Mouse (Mus musculus) retina, postnatal 1 day (tissue): ENCODE measurements around the gene Hoxa2.

Experiments used
- DNase-seq: peaks from one replicate; pipeline ENCODE4 v3.0.0-alpha.2; 2012

The Hoxa2 gene

DNA sequence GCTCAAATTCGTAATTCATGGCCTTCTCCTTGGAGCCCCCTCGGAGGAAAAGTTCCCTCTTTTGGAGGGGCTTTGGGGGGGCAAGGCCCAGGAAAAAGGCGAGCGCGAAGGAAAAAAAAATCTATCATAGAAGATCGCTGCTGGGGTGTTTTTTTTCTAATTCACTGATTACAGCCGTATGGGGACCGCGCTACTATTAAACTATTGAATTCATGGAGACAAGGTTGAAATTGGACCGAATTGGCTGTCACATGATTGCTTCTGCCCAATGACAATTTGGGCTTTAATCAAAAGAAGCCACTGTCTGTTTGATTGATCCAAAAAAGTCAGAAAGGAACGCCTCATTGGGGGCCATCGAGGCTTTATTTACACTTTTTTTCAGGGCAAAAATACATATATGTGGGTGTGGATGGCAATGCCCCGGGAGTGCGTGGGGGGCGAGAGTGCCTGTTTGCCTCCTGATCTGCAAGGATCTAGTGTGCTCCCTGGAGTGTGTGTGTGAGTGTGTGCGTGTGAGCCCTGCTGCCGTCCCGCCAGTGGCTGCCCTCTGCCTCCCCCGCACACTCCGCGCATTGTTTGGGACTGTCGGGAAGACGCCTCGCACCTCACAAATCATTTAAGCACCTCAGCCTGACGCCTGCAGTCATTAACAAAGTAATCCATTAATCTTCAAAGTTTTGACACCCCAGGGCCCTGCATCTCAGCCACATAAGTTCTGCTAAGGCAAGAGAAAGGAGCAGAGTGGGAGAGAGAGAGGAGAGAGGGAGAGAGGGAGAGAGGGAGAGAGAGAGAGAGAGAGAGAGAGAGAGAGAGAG is at the start of gene Hoxa2:
Gene Hoxa2 (minus strand): TSS at position 206 of the 815 bp plus-strand sequence.
- no peak for DNase-seq

DNA sequence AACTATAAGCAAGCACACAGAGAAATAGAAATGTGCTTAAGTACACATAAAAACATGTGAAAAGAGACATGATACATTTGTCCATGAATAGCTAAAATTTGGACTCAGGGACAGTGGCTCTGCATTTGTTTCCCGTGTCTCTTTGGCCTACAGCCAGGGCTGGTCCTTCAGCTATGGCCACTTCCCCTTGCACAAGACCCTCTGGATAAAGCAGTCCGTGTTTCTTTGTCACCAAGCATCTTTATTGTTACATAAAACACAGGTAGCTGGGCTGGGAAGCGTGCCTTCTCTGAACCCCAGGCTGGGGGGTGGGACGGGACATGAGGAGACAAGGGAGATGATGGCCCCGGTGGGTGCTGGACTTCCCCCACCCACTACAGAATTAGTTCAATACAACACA is 49.6 kb upstream of the Hoxa2 start:
- DNase-seq: no peak

DNA sequence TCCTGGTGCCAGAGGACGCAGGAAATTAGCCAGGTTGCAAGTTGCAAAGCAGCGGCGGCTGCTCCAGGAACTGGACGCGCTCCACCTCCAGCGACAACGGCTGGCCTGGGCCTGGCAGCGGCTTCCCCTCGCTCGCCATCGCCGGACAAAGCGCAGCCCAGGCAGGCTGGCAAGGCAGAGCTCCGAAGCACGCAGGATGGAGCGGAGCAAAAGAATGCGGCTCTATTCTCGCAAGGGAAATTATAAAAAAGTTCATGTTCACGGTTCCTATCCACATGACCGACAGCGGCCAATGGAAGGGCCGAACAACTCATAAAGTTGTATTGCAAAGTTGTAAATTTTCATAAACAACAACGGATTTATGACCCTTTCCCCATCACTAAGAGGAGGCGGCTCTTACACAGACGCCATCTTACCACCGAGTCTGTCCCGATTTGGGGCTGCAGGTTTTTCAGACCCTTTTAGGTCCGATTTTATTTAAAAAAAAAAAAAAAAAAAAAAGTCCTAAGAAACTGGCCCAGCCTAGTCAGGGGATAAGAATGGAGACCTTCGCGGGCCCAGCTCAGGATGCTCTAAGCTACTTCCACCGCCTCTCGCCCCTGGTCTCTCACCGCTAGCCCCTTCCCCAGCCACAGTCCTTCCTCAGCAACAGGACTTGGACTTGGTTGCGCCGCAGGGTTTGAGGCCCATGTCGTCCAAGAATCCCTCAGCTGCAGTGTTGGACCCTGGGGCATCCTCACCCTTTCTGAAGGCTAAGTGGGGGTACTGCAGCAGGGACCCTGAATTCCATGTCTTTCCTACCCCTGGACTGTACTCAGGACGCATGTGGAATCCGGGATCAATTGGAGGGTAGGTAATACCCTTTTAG is 48.7 kb upstream of the Hoxa2 start, which contains the start of the genes Hoxa3 and Gm28308:
Gene Hoxa3 (minus strand): TSS at position 218 of the 868 bp plus-strand sequence.
Gene Gm28308 (minus strand): TSS at position 221 of the 868 bp plus-strand sequence.
- DNase-seq: no peak

DNA sequence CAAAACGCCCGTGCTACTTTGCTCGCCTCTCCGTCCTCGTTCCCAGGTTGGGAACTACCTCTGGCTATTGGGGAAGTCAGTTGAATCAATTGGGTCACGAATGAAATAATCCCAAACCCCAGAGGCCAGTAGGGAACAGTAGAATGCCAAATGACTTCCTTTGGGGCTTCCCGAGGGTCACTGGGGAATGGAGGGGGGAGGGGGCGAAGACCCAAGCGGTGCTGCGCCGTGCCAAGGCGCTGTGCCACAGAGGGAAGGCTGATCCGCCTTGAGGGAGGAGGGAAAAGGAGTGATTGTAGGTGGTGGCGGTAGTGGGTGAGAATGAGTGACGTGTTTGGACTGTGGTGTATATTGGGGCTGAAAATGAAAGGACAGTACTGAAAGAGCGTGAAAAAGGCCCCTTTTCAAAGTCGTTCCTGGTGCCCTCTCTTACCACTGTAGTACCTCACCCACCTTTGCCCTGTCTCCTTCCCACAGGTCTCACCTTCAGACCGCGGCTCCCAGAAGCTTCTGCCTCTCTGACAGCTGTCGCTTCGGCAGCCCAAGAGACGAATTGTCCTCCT is 48.0 kb upstream of the Hoxa2 start:
- DNase-seq: no peak

DNA sequence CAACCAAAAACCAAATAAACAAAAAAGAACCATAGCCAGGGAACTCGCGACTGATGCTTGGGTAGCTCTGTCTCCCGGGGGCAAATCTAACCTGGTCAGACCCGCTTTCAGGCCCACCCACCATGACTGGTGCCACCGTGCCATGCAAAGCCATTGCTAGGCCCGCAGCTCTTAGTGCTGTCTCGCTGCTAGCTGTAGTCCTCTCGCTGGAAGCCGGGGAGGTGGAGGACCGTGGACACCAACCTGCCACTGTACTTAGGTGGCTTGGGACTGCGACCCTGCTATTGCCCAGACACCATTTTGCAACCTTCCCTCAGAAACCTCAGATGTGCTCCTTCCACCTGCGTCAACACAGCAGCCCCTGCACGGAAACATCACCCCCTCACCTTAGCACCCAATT is 47.3 kb upstream of the Hoxa2 start:
- no peak for DNase-seq

DNA sequence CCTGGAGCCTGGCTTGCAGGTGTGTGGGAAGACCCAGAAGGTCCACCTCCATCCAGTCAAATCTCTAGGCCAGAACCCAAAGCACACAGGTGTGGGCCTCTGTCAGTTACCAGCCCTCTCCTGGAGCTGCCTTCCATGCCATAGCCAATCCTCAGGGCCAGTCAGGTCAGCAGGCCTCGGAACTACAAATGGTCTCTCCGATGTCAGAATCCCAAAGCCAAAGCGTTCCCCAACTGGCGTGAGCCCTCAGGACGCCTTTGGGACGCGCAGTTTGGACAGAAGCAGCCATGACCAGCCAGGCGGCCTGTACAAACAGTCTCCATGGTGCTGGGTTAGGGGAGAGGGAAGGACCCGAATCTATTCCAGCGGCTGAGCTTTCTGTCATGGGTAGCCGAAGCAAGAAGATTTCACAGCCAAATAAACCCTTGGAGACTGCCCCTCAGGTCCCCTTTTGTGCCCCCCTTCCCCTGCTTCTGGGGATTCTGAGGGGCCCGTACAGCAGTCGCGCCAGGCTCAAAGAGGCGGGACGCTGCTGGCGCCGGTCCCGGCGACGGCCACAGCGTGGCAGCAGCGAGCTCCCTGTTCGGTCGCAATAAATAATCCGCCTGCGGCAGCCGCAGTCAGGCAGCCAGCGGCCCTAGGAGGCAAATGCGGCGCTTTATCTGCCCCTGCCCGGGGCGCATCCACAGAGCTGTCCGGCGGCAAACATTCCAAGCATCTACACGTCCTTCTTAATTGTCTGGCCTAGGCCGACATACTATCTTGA is 46.7 kb upstream of the Hoxa2 start:
- peak; percentile 84 for DNase-seq

DNA sequence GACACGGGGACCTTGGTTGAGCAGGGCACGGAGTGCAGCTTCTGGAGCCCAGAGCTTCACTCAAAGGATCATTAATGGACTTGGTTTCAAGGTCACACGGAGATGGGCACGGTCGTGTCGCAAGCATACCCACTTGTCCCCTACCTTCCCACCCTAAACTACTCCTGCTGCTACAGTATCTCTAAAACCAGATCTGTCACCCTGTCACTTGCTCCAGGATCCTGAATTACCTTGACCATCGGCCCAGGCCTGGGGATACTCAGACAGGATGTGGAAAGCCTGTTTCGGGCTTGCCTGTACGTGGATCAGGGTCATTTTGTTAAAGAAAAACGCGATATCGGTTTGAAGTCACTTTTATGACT is 45.0 kb upstream of the Hoxa2 start:
- DNase-seq: no peak

DNA sequence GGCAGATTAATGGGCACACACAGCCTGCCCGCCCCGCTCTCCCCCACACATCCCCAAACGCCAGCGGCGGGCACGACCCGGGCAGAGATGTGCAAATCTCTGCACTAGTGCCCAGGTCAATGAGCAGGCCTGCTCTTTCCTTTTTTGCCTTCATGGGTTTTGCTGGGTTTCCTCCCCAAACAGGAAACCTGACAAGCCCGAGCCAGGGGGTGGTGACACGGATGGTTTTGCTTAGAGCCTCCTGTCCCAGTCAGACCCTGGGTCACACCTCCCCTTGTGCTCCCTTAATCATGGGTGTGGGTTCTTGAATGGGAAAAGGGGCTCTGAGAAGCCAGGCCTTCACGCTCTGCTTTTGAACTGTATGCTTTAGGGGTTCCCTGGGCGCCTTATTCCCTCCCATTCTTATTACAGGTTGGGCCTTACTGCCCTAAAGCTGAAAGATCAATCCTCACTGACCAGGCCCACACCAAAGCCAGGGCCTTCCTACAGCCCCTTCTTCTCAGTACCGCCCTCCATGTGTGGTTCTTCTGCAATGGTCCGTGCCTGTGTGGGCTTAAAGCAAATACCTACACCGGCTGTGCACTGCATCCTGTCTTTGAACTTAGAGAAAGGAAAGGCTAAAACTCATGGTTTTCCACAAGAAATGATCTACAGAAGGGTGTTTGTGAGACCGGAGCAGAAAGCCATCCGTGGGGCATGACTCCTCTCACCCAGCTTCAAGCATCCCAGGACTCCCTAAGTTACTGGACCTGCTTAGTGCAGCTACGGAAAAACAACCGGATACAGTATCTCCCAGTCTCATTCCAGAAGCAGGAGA is 44.4 kb upstream of the Hoxa2 start:
- no peak for DNase-seq

DNA sequence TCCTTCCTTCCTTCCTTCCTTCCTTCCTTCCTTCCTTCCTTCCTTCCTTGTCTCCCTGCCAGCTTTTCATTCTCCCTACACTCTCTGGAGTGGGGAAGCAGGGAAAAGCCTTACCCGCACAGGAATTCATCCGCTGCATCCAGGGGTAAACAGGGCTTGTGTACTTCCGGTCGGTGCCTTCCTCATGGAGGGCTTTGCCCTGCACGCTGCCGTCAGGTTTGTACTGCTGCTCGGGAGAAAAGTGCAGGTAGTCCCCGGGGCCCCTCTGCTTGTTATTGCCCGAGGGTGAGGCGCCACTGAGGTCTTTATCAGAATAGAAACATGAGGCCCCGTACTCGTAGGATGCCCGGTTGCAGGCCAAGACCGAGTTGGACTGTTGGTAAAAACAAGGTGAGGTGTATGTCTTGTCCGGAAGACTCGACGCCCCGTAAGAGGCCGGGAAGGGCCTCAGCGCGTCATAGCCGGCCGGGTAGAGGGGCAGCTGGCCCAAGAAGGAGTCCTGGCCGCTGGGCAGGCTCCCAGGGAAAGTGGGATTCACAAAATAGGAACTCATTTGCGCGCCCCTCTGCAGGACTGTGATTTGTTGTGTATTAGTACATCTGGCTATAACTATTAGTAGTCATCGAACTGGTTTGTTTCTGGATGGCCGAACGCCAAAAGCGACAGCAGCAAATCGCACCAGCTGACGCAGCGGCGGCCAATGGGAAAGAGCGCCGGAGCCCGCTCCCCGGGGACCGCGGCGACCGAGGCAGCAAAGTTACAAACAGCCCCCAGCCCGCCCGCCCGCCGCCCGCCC is 43.6 kb upstream of the Hoxa2 start, which contains the start of gene Hoxa6:
Gene Hoxa6 (minus strand): TSS at position 651 of the 796 bp plus-strand sequence.
- DNase-seq: no peak

DNA sequence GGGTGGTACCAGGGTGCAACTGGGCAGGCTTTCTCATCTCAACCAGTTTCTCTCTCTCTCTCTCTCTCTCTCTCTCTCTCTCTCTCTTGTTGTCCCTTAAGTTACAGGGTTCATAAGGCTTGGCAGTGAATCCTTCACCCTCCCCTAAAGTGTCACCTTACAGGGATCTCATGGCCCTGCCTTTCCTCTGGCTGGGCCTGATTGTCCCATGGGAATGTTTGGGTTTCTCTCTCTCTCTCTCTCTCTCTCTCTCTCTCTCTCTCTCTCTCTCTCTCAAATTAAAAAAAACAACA is 43.0 kb upstream of the Hoxa2 start:
- no peak for DNase-seq

DNA sequence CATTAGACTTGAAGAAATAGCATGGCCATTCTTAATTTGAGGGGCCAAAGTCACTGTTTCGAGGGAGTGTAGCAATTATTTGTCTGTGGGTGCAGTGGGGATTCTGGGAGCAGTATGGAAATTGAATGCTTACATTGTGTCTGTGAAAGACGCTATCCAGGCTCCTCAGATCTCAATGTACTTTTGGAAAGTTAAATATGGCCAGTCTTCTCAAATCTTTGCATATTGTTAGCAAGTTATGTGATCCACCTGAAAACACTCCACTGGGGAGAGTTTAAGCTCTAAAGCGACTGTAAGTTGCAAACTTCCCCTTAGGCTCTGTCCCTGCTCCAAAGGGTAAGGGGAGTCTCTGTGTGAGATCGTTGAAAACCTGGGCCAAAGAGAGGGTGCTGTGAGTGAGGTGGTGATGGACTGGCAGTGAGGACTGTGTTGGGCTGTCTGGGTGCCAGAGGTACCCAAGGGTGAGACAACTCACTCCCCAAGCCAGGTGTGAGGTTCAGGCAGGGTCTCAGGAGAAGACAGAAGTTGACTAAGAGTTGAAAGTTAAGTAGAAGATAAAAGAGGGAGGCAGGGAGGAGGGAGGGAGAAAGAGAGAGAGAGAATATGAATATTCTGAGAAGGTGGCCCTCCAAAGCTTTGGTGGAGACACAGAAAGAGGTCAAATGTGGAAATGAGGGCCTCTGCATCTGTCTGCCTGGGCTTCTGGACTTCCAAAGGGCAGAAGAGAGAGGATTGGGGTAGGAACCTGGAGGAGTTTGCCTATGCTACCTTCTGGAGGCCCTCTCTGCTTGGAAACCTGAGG is 42.5 kb upstream of the Hoxa2 start:
- DNase-seq: no peak

DNA sequence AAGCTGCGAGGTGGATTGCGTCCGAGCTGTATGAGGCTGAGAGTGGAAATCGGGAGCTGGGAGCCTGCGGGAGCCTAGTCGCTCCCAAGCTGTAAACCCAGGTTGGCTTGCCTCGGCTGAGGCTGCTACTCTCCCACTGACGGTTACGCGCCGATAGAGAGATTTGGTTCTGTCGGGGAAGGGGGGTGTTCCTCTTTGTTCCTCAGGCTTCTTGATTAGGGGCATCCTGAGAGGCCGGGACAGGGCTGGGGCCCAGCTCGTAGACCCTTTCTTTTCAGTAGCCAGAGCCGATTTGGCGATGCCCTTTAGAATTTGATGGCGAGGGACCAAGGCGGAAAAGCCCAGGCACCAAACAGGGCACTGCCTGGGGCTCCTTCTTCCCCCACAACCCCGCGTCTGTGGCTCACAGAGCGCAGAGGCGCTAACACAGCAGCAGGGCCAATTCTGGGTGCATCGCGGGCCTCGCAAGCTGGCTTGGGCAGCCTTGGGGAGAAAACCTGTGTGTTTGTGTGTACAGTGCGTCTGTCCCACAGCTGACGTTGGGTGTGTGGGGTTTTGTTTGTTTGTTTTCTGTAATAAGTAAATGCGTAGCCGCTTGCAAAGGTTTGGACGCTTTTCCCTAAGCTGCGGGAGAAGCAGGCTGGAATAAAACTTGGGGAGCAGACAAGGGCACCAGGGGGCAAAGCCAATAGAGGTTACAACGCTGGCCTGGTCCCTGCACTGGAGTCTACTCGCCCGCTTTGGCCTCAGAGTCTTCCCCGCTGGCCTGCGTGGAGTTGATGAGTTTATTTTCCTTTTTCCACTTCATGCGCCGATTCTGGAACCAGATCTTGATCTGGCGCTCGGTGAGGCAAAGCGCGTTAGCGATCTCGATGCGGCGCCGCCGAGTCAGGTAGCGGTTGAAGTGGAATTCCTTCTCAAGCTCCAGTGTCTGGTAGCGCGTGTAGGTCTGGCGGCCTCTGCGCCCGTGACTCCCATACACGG is 41.3 kb upstream of the Hoxa2 start:
- no peak for DNase-seq

DNA sequence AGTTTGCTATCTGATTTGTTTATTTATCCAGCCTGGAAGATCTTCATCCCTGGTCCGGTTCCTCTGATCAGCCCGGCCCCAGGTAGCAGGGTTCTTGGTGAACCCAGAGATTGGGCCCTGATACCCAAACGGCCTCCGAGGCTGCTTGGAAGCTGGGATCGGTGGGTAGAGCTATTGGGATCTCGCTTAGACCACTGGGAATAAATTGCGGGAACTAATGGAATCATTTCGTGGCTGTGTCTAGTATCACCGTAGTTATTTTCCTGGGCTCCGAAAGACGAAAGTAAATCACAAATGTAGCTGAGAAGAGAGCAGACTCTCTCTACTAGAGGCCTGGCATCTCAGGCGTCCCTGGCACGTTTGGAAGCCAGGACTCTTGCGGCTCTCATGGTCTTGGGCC is 40.6 kb upstream of the Hoxa2 start:
- no peak for DNase-seq

DNA sequence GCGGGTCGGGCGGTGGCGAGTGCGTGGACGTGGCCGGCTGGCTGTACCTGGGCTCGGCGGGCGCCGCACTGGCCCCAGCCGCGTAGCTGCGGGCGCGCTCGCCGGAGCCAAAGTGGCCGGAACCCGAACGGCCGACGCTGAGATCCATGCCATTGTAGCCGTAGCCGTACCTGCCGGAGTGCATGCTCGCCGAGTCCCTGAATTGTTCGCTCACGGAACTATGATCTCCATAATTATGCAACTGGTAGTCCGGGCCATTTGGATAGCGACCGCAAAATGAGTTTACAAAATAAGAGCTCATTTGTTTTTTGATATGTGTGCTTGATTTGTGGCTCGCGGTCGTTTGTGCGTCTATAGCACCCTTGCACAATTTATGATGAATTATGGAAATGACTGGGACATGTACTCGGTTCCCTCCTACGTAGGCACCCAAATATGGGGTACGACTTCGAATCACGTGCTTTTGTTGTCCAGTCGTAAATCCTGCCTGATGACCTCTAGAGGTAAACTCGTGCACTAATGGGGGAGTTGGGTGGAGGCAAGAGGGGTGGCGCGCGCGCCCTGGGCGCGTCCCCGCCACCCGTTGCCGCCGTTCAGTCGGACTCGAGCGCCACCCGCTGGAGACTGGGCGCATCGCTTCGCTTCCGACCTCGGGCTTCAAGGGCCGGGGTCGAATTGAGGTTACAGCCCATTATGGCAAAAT is 39.6 kb upstream of the Hoxa2 start, which contains the start of gene Hoxa5:
Gene Hoxa5 (minus strand): TSS at position 538 of the 703 bp plus-strand sequence.
- DNase-seq: no peak

DNA sequence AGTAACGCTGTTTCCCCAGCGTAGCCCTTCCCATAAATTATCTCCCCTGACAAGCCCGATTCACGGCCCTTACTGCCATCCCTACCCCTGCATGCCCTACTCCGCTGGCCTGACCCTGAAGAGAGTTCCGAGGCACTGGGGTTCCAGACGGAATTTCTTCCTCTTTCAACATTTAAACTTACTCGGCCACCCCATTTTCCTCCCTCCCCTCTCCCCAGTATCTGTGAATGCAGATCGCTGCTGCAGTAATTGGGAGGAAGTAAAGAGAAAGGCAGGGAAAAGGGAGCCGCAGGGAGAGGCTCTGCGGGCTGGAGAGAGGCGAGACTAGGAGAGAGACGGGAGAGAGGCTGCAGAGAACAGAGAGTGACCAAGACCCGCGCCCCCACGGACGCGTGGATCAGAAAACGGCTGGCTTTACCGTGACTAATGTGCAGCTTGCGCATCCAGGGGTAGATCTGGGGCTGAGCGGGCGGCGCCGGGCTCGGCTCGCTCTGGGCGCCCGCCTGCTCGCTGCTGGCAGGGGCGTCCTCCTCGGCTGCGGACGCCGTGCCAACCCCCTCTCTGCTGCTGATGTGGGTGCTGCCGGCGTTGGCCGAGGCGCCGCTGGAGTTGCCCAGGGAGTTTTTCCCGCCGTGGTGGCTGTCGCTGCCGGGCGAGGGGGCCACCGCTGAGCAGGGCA is 38.9 kb upstream of the Hoxa2 start:
- no peak for DNase-seq

DNA sequence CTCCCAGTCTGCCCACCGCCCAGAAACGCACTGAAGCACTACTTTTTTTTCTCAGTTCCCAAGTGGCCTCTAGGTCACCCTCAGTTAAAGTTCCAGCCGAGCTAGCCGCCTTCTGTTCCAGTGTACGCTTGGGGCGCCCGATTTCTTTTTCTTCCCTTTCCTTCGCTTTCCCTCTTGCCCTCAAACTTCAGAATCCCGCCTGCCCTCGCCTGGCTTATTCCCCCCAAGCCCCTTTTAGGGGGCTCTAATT is 38.4 kb upstream of the Hoxa2 start:
- DNase-seq: no peak

DNA sequence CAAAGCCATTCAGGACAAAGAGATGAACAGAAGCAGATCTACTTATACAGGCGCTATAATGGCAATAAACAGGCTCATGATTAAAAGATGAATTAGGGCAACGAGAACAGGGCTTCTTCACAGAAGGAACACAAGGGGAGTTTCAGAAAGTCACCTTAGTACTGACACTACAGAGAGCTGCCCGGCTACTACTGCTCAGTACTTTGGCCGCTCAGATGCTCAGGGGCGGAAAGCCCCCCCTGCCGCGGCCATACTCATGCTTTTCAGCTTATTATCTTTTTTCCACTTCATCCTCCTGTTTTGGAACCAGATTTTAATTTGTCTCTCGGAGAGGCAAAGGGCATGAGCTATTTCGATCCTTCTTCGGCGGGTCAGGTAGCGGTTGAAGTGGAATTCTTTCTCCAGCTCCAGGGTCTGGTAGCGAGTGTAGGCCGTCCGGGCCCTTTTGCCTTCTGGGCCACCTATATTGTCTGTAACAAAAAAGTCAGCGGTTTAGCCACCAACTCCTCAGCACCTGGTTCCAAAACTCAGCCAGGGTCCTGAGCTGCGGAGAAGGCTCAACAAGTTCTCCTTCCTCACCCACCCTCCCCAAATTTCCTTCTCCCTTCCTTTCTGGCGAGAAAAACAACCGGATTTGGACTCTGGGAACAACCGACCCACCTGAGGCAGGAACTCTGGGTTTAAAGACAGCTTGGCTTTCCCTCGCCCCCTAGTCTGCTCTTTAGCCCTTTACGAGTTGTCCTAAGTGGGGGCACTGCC is 37.9 kb upstream of the Hoxa2 start:
- no peak for DNase-seq
